Mouse (Mus musculus): ENCODE results near the gene Zfp617.

- TF ChIP-seq EP300 (IDR thresholded peaks at IDR 0.05; ENCODE audit: low read depth) (no peak), CTCF (IDR thresholded peaks at IDR 0.05; ENCODE audit: low read depth) (no peak)
Observed at GRCm38 (mm10) chr8:71968636-71969035, 60.2 kb downstream of the Zfp617 start.

All from liver, postnatal 0 days (tissue).